Mouse (Mus musculus) retina, postnatal 7 days (tissue): Measurements from ENCODE around the gene Sp2.

ENCODE experiments used
- DNase-seq: peaks from one replicate; pipeline ENCODE4 v3.0.0-alpha.2; 2012; ENCODE audit warnings: low read depth, low spot score

Gene Sp2

GRCm38 (mm10) chr11:96940578-96941465 lies 41.9 kb downstream of the Sp2 start:
- no peak for DNase-seq

- no peak for DNase-seq
Observed at GRCm38 (mm10) chr11:96938426-96938800, 44.3 kb downstream of the Sp2 start.

GRCm38 (mm10) chr11:96937549-96938425 lies 45.0 kb downstream of the Sp2 start:
- no peak for DNase-seq

- no peak for DNase-seq
Observed at GRCm38 (mm10) chr11:96935872-96936650, 46.7 kb downstream of the Sp2 start.

GRCm38 (mm10) chr11:96934921-96935356 lies 47.8 kb downstream of the Sp2 start:
- DNase-seq = peak; percentile 25

- DNase-seq = no peak
Observed at GRCm38 (mm10) chr11:96933562-96934276, 49.0 kb downstream of the Sp2 start.

GRCm38 (mm10) chr11:96931327-96932062 lies 51.3 kb downstream of the Sp2 start:
- no peak for DNase-seq

- no peak for DNase-seq
Observed at GRCm38 (mm10) chr11:96929766-96930331, 52.9 kb downstream of the Sp2 start.

- no peak for DNase-seq
Observed at GRCm38 (mm10) chr11:96929096-96929765, 53.5 kb downstream of the Sp2 start.

- DNase-seq = no peak
Observed at GRCm38 (mm10) chr11:96928691-96929090, 54.1 kb downstream of the Sp2 start.

- DNase-seq = no peak
Observed at GRCm38 (mm10) chr11:96928088-96928487, 54.7 kb downstream of the Sp2 start, which contains the start of gene Prr15l. Gene Prr15l, plus strand, starts transcription at chr11:96928104.

- no peak for DNase-seq
Observed at GRCm38 (mm10) chr11:96926587-96926986, 56.2 kb downstream of the Sp2 start.

- no peak for DNase-seq
Observed at GRCm38 (mm10) chr11:96925469-96926148, 57.1 kb downstream of the Sp2 start.

GRCm38 (mm10) chr11:96924861-96925260 lies 57.9 kb downstream of the Sp2 start:
- DNase-seq = no peak

GRCm38 (mm10) chr11:96919003-96919402 lies 63.8 kb downstream of the Sp2 start:
- DNase-seq = no peak

- DNase-seq = no peak
Observed at GRCm38 (mm10) chr11:96917415-96917814, 65.3 kb downstream of the Sp2 start.

GRCm38 (mm10) chr11:96916885-96917396 lies 65.8 kb downstream of the Sp2 start:
- DNase-seq = no peak
